Mouse (Mus musculus): ENCODE results near the gene Fndc5.

DNA sequence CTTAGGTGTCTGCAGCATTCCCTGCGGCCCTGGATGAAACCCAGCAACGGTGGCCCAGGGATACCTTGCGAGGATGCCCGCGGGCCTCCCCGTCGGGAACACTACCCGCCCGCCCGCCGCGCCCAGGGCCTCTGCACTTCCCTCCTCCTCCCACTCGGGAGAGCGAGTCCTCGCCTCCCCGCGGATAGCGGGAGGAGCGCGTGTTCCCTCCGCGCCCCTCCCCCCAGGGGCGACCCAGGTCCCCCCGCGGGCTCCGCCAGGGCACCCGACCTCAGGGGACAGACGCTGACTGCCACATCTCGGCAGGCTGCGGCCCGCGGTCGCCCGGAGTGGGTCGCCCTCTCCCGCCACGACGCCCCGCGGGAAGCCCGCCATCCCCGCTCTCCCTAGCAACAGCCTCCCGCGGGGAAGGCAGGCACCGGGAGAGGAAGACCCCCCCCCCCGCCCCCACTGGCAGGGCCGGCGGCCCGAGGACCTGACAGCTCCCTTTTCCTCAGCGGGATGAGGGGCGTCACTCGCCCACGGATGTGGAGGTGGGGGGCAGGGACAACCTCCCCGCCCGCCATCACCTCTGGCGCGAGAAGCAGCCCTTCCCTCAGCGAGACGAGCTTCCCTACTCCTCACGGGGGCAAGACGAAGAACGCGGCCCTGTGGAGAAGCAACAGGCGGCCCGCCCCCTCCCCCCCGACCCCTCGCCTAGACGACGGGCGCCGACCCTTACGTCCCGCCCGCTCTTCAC lies 52.2 kb downstream of the Fndc5 start:
- TF ChIP-seq POLR2A (IDR thresholded peaks at IDR 0.05; ENCODE audit: borderline replicate concordance, control insufficient read depth, low read depth, low read length) (no peak), CTCF (IDR thresholded peaks at IDR 0.05; ENCODE audit: control insufficient read depth, insufficient read depth, low read length) (no peak)
